Mouse (Mus musculus) cerebellum, adult 2 months (tissue): Measurements from ENCODE around the gene Net1. TPM values are rescaled to one million over a fixed set of nuclear protein-coding genes. Genes with fewer than 3 reads are reported as not detected.

ENCODE experiments used
- DNase-seq, 2 experiments: peaks; one replicate each; pipeline ENCODE4 v3.0.0; 2021
- H3K27ac ChIP-seq: fragments of 200-500 bp; 2 replicates; pipeline ENCODE4 v1.5.1; 2012; ENCODE audit warnings: low read length, control low read depth, inconsistent platforms; ENCODE audit not compliant: insufficient read depth
- H3K27me3 ChIP-seq: fragments of 200-500 bp; 2 replicates; pipeline ENCODE4 v1.6.1; 2012; ENCODE audit warnings: inconsistent platforms, mild to moderate bottlenecking, low read length, moderate library complexity; ENCODE audit not compliant: control insufficient read depth, insufficient read depth
- H3K4me1 ChIP-seq: fragments of 200-500 bp; 2 replicates; pipeline ENCODE4 v1.6.1; 2011; ENCODE audit warnings: low read length; ENCODE audit not compliant: control insufficient read depth, insufficient read depth
- H3K4me3 ChIP-seq: fragments of 200-500 bp; replicated peaks from 2 replicates; pipeline ENCODE3; 2011; ENCODE audit warnings: mild to moderate bottlenecking, low read depth, low read length, control low read depth; ENCODE audit not compliant: insufficient read depth
- CTCF ChIP-seq: fragments of 200-500 bp; IDR thresholded peaks from 2 replicates; pipeline ENCODE4 v1.5.1; 2011; ENCODE audit warnings: low read depth, mild to moderate bottlenecking, control low read depth, low read length, moderate library complexity, borderline replicate concordance; ENCODE audit not compliant: insufficient read depth
- POLR2A ChIP-seq: fragments of 200-500 bp; IDR thresholded peaks from 2 replicates; pipeline ENCODE4 v1.6.1; 2011; ENCODE audit warnings: low read length, control low read depth, borderline replicate concordance; ENCODE audit not compliant: insufficient read depth
- WGBS: fragments of 180-500 bp; shearing (Covaris S2); methylation state at CpG from one replicate; pipeline ENCODE4 v1.1.7; 2018; 5-methylcytosine and 5-hydroxymethylcytosine counted together
- polyA plus RNA-seq: library from polyadenylated mRNA; depleted of rRNA; stranded (reverse); fragments of >200 nt; gene quantifications from 2 replicates; pipeline ENCODE4 v1.2.3, GENCODE M21; 2012; rRNA removed

The Net1 gene
- polyA plus RNA-seq, 1 experiment, result 7.8 TPM

GRCm38 (mm10) chr13:3832450-3832849 is 85.6 kb downstream of the Net1 start:
- no peaks in the 10 kb centered on the region for H3K4me1 ChIP-seq
- H3K27ac ChIP-seq, result no peak overlapping the region
- DNase-seq, result no peak
- no peak for TF ChIP-seq POLR2A
- no peak for TF ChIP-seq CTCF
- 75% methylated on average over 2 of the region's 2 CpGs for WGBS
- H3K4me3 ChIP-seq, result no peak overlapping the region
- H3K27me3 ChIP-seq, result no peaks in the 10 kb centered on the region

Other genes starting within 250 kb of the Net1 start
- gene Calml3, start 113.9 kb downstream of the Net1 start, polyA plus RNA-seq, result not detected in 2 replicates
- gene Calm4, start 80.5 kb downstream of the Net1 start, polyA plus RNA-seq, result not detected in 2 replicates
- gene Calm5, start 64.0 kb downstream of the Net1 start, polyA plus RNA-seq, result not detected in 2 replicates
- gene Tubal3, start 54 bp upstream of the Net1 start, polyA plus RNA-seq, result not detected in 2 replicates
- not detected in 2 replicates for gene Ucn3, start 27.1 kb upstream of the Net1 start, polyA plus RNA-seq
- 1.5 and 2.9 TPM in 2 replicates for gene Akr1c14, start 130.8 kb upstream of the Net1 start, polyA plus RNA-seq
- gene Akr1c18, start 232.4 kb upstream of the Net1 start, polyA plus RNA-seq, result not detected in 2 replicates